Mouse (Mus musculus) cerebellum, adult 11-12 months (tissue): ENCODE data around the gene Dgcr6.
A peak's percentile ranks its signal among the peaks of the same experiment; 100 is the strongest.
"Not testable (repeated sequence)": the region's sequence is repeated elsewhere in the genome, so short reads cannot be mapped to it uniquely, and the experiment has no call there.

ENCODE experiments used
- DNase-seq: peaks from one replicate; pipeline ENCODE4 v3.0.0; 2022

The Dgcr6 gene

DNA sequence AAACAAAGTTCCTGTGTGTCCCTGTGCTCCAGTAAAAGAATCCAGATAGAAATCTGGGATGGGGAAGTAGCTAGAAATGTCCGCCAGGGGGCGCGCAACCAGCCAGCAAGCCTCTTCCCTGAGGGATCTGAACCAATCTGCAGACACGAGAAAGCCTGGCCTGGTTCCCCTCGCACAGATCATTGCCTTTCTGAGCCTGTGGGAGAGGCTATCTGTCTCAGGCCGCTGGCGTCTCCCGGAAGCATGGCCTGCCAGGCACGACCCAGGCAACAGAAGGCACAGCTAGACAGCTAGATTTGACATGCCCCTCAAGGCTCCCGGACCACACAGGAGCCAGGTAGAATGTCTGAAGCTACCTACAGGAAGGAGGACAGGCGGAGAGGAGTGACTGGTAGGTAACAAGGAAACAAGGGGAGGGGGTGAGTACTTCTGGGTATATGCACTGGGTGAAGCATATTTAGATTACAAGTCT lies at the start of gene Dgcr6:
Dgcr6 (plus strand) TSS at position 130 of the 472 bp plus-strand sequence.
- DNase-seq = peak; percentile 86

DNA sequence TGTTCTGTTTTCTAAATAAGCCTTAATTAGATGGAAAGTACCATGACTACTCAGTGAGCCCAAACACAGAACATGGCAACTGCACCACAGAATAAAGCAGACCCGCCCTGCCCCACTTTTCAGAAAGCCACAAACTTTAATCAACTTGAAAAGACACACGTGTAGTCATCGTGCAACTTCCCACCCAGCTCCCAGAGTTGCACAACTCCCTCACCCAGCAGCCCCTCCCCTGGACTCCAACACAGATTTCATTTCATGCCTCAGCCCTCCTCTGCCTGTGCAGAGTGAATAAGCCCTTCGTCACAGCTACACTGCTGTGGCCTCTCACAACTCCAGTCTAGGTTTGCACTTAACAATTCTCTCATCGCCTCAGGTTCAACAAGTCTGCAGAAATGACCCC lies 48.1 kb upstream of the Dgcr6 start:
- no peak for DNase-seq

GRCm38 (mm10) chr16:18007083-18007482 lies 45.6 kb upstream of the Dgcr6 start:
- DNase-seq = no peak

- no peak for DNase-seq
Measured at GRCm38 (mm10) chr16:18011101-18011500, 41.6 kb upstream of the Dgcr6 start.

DNA sequence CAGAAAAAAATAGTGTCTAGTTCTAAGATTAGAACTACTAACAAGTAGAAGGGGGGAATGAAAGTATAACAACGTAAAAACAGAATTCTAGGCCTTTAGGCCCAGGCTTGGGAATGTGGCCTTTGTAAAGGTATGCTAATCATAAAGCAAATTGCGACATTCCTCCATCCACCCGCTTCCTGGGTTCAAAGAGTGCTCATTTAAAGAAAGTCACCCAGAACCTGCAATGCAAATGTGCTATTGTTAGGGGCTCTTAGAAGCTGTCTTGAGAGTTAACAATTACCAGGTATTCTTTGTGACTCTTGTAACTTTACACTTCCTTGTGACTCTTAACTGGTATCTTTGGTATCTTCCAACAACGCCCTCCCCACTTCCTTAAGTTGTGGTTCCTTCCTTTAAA lies 36.2 kb upstream of the Dgcr6 start:
- not testable (repeated sequence) for DNase-seq

GRCm38 (mm10) chr16:18022780-18023557 lies 29.7 kb upstream of the Dgcr6 start:
- no peak for DNase-seq

- DNase-seq = no peak
Measured at GRCm38 (mm10) chr16:18027371-18027770, 25.3 kb upstream of the Dgcr6 start.

DNA sequence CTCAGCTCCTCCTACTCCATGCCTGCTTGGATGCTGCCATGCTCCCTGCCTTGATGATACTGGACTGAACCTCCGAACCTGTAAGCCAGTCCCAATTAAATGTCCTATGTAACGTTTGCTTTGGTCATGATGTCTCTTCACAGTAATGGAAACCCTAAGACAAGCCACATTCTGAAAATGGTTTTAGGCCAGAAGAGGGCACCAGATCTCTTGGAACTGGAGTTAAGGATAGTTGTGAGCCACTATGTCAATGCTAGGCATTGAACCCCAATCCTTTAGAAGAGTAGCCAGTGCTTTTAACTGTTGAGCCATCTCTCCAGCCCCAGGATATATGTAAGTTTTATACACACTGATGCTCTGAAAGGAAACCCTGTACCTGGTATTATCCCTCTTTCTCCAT lies 20.9 kb upstream of the Dgcr6 start:
- no peak for DNase-seq

GRCm38 (mm10) chr16:18033289-18033688 lies 19.4 kb upstream of the Dgcr6 start:
- no peak for DNase-seq

DNA sequence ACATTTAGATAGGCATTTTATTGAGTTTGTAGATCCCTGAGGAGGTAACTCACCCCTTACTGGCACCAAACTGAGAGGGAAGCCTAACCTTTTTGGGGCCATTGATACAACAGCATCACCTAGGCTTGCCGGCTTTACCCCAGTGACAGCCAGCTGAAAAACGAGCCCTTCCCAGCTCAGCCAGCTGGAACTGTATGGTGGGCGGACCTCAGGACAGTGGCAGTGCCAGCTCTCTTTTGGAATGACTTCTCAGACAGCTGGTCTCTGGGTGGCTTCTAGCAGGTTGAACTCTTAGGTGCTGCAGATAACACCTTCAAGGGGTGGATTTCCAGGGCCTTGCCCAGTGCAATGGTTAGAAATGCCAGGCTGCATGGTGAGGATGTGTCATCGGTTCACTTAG lies 18.4 kb upstream of the Dgcr6 start:
- DNase-seq = no peak

DNA sequence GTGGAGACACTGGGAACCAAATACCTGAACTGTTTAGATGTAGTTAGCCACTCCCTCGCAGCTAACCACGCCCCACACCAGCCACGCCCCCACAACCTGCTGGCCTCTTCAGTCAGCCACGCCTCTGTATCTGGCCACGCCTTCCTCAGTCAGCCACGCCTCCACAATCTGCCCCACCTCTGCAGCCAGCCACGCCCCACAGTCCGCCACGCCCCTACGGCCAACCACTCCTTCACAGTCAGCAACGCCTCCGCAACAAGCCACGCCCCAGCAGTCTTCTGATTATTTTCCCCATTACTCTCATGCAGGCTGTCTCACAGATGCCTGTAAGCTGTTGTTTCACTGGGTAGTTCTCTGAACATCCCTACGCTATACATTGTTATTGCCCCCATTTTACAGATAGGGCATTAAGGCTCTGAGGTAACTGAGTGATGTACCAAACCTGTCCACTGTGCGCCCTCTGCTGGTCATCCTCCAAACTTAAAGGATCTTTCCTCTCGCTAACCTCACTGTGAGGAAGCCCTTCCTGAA lies 16.2 kb upstream of the Dgcr6 start:
- DNase-seq = no peak

DNA sequence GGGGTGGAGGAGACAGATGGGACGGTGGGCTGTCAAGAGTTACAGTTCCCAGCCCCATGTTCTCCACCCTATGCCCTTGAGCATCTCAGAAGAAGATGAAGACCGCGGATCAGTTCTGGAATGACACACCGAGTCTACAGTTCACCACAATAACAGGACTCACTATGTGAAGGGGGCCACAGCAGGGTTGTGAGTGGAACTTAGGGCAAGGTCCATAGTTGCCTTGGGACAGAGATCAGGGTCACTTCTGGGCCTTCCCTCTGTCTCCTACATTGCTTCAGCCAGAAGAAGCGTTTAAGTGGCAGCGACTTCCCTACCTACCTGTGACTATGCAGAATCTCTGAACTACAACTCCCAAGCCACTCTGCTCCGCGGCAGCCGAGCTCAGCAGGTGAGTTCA lies 15.6 kb upstream of the Dgcr6 start:
- no peak for DNase-seq

DNA sequence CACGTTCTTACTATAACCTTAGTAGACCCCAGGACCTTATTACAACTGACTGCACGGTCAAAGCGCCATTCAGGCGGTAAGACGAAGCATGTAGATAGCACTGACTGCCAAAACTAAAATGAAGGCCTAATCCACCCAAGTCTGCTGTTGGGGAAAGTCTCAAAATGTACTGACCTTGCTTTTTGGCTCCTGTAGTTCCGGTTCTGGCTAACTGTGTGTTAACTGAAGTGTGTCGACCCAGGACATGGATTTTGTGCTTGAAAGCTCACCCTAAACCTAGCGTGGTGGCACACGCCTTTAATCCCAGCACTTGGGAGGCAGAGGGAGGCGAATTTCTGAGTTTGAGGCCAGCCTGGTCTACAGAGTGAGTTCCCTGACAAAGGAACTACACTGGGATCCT lies 7.7 kb upstream of the Dgcr6 start:
- no peak for DNase-seq

DNA sequence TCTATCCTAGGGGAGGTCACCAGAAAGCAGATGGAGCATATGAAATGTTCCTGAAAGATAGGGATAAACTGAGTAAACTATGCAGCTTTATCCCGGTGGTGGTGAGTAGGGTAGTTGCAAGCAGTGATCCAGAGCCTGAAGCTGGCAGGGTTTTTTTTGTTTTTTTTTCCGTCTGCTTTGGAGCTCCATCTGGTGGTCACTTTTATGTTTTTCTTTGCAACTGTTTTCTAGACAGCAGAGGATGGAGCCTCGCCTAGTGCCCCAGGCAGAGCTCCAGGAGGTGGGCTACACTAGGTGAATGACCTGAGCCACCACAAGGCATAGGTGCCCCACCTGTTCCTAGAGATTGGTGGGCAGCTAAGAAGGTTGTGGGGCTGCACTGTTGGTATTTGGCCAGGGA lies 5.0 kb upstream of the Dgcr6 start:
- no peak for DNase-seq

DNA sequence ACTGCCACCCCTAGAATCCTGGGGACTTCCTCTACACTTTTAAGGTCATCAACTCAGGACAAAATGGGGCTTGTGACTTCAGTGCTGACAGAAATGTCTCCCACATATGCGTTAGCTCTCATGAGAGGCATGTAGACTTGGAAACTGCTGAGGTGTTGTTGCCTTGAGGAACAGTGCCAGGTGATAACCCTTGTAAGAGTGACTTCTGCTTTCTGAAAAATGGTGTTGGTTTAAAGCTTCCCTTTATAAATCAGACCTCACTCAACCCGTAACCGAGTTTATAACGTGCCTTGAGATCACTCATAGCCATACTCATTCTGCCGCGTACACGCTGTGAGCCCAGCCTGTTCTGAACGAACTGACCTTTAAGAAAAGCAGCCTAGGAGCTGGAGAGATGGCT lies 4.6 kb upstream of the Dgcr6 start:
- DNase-seq = no peak

GRCm38 (mm10) chr16:18052322-18052721 lies 338 bp upstream of the Dgcr6 start:
- DNase-seq = no peak

- DNase-seq = no peak
Measured at GRCm38 (mm10) chr16:18056215-18056614, 3.6 kb downstream of the Dgcr6 start.

GRCm38 (mm10) chr16:18058331-18058731 lies 5.7 kb downstream of the Dgcr6 start:
- peak; percentile 70 for DNase-seq

- DNase-seq = no peak
Measured at GRCm38 (mm10) chr16:18059243-18059642, 6.6 kb downstream of the Dgcr6 start.

DNA sequence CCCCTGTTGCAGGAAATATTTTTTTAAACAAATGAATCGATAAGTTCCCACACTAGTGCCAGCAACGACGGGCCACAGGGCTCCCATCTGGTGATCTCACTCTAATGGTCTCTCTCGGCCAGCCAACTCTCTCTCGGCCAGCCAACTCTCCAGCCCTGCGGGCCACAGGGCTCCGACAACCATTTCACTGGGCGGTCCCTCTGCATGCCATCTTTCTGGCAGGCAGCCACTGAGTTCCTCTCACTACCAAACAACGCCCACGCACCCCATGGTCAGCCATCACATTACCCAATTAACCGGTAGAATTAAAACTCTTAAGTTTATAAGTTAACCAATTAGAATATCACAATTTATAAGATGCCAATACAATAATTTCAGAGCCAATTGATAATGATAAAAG lies 8.5 kb downstream of the Dgcr6 start:
- peak; percentile 67 for DNase-seq

DNA sequence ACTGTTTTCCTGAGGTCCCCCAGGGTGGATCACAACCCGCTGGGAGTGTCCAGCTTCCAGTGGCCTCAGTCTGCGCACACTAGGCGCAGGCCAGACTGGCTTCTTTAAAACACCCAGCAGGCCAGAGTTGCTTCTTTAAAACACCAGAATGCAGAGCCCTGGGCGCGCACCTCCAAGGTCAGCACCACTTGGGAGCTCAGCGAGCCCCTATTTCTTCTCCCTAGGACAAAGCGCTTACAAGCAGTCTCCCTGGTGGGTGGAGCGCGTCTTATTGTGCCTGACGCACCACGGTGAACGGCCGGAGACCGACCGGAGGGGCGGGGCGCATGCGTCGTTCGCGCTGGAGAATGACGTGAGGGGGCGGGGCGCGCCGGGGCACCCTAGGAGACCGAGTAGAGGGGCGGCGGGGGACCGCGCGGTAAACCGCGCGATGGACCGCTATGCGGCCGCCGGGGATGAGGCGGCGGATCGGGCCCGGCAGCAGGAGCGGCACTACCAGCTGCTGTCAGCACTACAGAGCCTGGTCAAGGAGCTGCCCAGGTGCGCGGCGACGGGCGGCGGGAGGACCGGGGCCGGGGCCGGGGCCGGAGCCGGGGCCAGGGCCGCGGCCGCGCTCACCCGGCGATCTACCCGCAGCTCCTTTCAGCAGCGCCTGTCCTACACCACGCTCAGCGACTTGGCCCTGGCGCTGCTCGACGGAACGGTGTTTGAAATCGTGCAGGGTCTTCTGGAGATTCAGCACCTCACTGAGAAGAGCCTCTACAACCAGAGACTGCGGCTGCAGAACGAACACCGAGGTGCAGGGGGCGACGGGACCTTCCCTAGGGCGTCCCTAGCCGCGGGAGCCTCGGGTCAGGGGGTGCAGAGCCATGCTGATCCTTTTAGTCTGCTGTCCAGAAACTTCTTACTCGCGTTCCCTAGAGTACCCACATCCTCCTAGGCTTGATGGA lies 13.7 kb downstream of the Dgcr6 start:
- DNase-seq = peak; percentile 90

- DNase-seq = peak; percentile 27
Measured at GRCm38 (mm10) chr16:18068653-18069376, 16.2 kb downstream of the Dgcr6 start.

GRCm38 (mm10) chr16:18070798-18071197 lies 18.1 kb downstream of the Dgcr6 start:
- DNase-seq = peak; percentile 25
